Mouse (Mus musculus) thymus, adult 18-20 months (tissue): ENCODE measurements around the gene Vstm2a.

Experiments
- DNase-seq, 2 experiments: peaks; one replicate each; pipeline ENCODE4 v3.0.0; 2022; ENCODE audit warnings: mixed read lengths in 2 of 2

Gene Vstm2a

DNA sequence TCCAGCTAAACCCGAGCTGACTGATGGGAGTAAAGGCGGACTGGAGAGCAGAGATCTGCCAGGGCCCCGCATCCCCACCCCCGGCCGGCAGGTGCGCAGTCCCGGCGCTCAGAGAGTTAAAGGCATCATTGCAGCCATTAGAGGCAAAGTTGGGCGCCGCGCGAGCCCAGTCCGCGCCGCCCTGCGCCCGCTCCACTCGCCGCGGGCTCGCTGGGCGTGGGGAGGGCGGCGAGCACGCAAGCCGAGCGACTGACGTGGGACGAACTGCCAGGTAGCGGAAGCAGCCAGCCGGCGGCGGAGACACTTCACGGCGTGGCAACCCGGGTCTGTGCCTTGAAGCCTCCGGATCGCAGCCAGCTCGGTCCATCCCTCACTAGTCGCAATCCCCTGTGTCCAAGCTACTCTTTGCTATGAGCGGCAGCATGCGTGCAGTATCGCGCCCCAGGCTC lies at the start of gene Vstm2a:
Vstm2a (plus strand) TSS at position 252 of the 449 bp plus-strand sequence.
- no peak for DNase-seq

DNA sequence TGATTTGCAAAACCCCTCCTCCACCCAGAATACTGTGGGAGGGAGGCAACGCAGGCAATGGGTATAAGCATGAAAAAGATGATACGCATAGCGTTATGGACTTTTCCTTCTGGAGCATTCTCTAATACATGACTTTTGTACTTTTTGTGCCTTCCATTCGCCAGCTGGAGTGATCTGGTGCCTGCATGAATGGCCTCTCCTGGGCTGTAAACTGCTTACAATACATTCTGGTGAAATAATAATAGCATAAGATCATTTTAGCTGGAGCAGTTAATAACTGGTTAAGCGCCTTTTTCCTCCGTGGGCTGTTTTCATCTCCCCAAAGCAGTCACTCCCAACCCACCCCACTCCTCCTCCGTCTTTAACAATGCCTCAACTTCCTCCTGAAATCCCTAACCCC lies 513 bp upstream of the Vstm2a start:
- no peak for DNase-seq

DNA sequence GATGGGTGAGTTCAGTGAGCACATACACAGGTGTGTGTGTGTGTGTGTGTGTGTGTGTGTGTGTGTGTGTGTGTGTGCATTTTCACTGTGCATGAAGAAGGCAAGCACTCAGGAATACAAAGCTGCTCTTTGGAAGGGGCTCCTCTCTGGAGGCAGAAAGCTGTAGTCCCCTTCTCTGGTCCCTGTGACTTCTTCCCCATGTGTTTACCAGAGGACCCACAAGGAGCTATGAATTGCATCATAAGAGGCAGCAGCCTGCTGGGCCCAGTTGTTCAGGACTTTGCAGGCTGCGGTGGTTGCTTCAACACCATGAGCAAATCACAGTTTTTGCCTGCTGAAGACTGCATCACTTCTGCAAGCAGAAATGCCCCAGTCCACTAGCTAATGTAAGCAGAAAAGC lies 776 bp downstream of the Vstm2a start:
- no peak for DNase-seq

DNA sequence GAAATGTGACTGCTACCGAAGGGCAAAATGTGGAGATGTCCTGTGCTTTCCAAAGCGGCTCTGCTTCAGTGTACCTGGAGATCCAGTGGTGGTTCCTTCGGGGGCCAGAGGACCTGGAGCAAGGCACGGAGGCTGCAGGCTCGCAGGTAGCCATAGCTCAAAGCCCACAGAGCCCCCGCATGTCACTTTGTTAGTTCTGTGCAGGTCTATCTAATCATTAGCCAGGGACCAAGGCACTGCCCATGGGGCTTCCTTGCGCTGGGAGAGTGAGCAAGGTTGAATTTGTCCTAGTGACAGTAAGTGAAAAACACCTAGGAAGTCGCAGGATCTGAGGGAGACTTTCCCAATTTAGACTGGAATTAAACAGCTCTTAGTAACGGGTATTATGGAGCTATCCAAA lies 2.4 kb downstream of the Vstm2a start:
- no peak for DNase-seq

DNA sequence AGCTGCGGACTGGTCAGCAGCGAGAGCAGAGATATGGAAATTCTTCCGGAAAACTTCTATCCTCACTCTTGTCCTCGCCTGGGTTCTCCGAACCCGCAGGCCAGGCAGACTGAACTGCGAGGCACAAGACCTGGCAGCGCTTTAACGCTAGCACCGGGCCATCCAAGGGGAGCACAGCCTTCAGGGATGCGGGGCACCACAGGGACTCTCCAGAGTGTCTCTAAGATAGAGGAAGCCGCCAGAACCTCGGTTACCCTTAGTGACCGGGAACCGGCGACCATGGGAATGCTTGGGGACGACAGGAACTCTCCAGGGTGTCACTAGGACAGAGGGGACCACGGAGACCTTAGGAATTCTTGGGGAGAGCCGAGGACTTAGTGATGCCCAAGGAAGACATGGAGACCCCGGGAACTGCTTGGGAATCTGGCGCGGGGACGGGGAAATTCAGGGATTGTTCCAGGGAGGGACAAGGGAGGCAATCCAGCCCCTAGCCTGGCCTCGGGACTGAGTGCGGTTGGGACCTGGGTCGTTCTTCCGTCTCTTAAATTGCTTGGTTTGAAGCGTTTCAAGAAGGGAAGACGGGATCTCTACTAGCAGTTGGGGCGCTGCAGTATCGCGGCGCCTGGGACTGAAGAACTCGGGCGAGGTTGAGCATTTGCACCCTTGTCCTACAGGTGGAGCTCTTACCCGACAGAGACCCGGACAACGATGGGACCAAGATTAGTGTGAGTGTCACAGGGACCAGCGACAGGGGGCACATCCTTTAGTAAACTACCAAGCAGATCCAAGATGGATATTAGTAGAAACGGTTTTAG lies 3.4 kb downstream of the Vstm2a start:
- no peak for DNase-seq

DNA sequence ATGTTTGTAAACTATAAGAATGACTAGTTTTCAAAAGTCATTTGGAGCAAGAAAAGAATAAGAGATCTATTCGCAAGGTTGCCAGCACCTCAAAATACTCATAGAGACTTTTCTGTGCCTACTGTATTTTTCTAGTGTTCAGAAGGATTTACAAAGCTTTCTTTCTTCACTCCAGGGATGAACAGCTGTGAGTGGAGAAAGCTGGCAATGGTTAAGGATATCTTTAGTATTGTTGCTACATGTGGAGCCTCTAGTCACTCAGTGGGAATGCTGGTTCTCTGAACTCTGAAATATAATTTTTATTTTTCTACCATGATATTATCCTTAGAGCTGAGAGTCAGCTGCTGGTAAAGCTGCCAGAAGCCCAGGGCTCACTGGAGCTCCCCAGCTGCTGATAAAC lies 10.9 kb downstream of the Vstm2a start:
- no peak for DNase-seq

DNA sequence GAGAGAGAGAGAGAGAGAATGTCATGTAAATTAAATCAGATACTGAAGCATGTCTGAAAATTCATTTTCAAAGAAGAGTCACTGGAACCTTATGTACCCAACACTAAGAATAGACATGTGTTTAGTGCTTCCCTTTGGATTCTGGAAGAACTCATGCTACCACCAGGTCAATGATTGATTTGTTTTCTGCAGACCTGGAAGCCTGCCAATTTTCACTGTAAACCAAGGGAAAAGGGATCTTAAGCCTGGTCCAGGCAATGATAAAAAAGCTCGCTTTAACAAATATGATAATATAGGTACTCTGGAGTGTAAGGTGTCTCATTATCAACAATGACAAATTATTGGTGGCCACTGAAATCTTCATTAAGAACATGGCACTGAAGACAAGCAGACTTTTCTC lies 32.9 kb downstream of the Vstm2a start:
- DNase-seq, result no peak

DNA sequence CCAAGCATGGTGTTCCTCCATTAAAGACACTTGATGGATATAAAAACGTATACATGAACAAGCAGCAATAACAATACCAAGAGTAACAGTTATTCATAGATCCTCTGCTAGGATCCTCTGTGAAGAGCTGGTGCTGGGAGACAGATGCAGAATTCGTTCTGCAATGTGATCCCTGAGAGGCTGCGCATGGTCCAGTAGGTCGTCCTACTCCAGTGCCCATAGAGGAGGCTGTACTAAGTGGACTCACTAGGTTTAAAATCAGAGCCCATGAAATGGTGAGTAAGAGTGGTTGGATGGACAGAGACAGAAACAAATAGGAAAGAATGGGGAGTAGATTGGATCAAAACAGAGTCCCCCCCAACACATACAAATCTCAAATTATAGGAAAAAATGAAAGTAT lies 35.4 kb downstream of the Vstm2a start:
- DNase-seq, result no peak

DNA sequence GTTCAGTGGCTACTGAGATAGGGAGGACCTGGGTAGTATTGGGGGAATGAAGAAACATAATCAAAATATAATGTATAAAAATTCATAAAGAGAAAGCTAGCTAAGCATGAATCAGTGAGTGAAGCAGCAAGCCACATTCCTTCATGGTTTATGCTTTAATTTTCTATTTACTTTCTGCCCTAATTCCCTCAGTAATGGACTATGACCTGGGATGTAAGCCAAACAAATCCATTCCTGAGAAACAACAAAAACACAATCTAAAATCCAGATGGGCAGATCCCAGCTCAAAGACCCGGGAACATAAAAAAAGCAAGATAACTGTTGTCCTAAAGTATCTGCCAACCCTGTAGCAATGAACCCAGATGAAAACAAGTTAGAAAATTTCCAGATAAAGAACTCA lies 39.0 kb downstream of the Vstm2a start:
- no peak for DNase-seq

DNA sequence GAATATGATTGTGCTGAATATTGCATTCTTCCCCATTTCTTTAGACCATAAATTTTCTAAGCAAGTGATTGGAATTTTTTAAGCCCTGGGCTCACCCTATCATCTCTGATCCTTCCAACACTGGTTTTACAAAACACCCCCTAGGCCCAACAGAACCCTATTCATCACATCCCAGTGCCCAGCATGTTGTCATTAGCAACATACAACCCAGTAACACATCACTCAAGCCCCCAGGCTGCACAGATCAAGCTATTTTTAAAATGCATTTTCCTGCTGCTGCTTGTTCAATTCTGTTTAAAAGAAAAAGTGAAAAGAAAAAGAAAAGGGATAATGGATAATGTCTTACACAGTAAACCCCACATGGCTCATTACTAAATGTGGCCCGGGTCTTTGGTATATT lies 42.0 kb downstream of the Vstm2a start:
- DNase-seq, result no peak

DNA sequence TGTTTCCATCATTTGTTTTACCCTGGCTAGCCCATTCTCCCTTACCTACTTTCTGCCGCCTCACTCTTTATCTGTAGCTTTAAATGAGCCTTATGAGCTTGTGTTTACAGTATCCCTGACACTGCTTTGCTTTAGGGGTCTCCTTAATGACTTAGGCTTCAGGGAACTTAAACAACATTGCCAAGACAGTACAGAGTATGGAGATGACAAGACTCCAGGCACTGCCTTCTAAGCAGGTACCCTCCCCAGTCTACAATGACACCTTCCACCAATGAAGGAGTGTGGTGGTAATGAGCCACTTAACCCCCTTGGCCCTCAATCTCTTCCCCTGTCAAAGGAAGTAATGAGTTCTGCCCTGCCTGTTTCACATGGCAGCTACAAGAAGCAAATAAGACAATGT lies 42.4 kb downstream of the Vstm2a start:
- DNase-seq, result no peak

DNA sequence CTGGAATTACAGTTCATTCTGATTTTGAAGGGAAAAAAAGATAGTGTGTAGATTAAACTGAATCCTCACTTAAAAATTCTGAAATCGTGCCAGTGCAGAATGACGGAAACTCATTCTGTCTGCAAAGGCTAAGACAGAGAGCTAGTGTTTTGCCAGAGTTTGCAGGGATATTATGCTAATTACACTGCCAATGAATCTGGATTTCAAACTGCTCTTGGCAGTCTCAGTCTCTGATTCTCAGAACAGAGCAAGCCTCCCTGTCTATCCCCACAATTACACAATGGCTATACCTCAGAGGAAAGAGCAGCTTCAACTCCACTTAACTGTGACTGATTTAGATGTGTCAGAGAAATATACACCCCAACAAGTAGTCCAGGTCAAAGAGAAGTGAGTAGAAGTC lies 43.2 kb downstream of the Vstm2a start:
- no peak for DNase-seq

DNA sequence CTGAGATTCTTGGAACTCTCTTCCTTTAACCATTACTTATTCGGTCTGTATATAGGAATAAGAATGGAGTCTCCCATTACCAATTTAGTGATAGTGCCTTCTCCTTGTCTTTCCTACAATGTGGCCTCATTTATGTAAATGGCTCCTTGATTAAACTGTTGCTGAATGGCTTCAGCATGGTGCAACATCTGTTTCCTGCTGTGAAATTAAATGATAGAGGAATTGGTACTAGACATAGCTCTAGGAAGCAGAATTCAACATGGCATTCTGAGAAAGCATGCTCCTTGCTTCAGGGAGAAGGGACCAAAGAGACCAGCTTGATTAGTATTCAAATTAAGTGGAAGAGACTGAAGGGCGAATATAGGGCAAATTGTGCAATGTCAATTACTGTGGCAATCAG lies 57.6 kb downstream of the Vstm2a start:
- DNase-seq, result no peak

DNA sequence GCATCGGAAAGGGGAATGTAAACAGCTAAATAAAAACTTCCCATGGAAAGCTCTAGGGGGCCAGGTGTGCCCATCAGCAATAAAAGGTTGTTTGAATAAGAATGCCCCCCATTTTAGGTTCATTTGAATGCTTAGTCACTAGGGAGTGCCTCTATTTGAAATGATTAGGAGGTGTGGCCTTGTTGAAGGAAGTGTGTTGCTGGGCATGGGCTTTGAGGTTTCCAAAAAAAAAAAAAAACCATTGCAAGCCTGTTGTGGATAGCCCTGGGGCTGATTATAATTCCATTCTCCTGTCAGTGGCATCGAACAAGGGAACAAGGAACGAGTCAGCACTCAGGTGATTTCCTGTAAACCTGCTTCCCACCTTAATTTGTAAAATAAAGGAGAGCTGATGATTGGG lies 87.7 kb downstream of the Vstm2a start:
- DNase-seq, result no peak

DNA sequence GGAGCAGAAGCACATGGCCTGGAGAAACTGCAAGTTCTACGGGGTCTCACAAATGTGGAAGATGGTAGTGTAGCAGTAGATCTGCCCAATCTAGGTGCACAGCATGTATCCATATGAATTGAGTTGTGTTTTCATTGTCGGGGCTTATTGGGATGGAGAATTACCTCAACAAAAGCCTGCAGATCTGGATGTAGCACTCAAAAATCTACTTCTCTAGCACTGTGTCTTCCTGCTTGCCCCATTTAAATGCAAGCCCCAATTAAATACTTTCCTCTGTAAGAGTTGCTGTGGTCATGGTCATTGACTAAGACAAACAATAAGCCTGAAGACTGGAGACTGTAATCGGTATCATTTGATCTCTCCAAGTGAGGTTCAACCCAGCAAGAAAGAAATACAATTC lies 88.2 kb downstream of the Vstm2a start:
- no peak for DNase-seq

DNA sequence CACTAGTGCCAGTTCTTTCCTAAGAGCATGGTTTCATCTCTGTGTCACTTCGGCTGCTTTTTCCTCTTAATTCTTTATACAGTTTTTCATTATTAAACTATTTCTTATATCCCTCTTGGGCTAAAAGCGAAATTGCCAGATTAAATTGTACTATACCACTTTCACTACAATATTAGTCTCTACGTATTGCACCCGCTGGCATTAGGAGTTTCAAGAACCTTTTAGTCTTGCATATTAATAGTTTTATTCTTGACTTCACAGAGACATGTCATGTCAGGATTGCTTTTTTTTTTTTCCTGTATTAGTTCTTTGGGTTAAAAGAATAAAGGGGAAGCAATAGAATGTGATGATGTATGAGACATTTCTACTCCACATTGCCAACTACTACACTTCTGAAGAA lies 94.4 kb downstream of the Vstm2a start:
- no peak for DNase-seq

DNA sequence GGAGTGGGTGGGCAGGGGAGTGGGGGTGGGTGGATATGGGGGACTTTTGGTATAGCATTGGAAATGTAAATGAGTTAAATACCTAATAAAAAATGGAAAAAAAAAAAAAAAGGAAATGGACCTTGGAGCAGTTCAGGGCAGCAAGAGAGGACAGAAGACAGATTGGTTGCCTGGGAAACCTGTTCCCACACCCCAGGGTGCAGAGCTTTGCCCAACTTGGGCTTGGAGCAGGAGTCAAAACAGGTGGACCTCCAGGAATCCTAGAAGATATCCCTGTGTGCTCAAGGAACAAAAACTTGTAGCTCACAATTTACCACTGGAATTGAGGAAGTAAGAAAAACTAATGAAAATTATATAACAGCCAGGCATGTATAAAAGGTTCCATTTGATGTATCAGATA lies 96.8 kb downstream of the Vstm2a start:
- DNase-seq, result no peak

DNA sequence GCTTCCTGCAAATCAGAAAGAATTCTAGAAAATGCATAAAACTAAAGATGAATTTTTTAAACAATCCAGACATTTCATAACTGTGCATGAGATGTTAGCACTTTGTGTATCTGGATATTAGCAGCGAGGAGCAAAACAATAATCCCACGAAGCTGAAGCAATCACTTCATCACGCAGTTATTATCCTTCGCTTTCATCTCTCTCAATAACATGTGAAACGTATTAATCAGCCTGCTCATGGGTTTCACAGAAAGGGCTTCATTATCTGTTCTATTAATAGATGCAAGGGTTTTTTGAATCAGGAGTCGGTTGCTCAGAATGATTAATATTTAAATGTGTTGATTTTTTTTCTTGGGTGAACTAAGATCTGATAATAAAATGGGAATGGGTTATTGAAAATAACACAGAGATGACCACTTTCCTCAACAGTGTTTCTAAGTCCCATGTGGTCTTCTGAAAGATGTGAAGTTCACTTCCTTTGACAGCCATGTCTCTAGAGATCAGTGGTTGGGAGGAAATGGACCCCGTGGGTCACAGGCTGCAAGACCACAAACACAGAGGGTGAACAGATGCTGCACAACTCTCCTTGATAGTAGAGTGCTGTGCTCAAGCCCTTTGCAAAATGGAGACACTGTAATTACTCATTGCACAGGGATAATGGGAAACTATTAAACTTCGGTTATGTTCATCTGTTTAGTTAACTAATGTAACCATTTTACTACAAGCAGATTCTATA lies 109.5 kb downstream of the Vstm2a start:
- no peak for DNase-seq

DNA sequence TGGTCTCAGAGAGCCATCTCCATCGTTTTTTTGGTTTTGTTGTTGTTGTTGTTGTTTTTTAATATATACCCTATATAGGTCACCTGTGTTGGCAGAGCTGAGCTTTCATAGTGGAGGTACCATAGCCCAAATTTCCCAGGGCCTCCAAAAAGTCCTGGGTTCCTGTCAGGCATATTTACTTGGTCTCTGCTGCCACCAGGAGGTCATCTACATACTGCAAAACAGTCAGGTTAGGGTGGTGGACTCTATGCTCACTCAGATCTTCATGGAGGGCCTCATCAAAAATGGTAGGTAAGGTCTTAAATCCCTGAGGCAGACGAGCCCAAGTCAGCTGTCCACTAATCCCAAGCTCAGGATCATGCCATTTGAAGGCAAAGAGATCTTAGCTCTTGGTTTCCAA lies 146.1 kb downstream of the Vstm2a start:
- DNase-seq, result no peak

DNA sequence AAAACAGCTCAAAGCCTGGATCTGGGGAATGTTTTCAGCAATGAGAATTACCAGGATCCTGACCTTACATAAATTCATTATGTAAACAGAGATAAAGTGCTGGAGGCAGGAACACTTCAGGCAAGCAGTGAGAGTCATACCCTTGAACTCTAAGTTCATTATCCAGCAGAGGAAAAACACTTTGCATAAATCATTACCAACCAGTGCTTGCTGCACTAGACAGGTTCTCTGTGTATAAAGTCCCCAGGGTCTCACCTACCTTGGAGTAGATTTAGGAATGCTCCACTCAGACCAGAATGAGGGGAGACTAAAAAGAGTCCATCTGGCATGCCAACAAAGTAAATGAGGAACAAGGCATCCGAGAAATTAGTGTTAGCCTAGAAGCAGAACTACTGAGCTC lies 154.2 kb downstream of the Vstm2a start:
- DNase-seq, result no peak

DNA sequence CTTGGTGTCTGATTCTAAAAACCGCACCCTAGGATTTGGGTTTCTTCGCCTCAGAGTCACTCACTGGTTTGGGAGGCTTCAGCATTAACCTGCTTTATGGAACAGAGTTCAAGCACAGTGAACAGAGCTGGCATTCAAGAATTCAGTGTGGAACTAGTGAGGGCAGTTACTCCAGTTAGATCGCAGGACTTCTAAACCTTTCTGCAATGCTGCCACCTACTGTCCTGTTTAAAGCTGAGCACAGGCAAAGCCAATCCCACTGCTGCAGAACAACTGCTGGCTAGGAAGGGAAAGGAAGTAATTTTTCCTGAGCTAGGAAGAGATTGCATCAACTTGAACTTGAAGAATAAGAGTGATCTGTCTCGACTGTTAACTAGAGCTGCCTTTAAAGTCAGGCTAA lies 155.1 kb downstream of the Vstm2a start:
- no peak for DNase-seq

DNA sequence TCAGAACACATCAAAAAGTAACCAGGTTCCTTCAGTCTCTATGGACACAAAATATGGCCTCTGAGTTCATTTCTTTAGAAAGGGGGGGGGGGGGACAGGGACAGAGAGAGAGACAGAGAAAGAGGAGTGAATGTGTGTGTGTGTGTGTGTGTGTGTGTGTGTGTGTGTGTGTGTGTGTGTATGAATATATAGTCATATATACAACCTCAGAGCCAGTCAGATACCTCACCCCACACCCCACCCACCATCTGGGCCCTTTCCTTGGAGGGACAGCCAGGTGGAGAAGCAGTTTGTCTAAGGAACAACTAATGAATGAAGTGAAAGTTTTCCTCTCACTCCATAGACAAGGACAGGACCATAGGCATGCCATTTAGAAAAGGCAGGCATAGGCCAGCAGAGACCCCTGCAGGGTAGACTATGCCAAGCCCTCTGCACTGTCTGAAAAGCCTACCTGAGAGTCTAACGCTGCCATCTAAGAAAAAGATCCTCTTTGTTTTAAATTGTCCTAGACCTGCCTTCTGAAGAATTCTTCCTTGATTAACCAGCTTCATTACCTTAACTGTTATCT lies 155.6 kb downstream of the Vstm2a start:
- DNase-seq, result no peak

DNA sequence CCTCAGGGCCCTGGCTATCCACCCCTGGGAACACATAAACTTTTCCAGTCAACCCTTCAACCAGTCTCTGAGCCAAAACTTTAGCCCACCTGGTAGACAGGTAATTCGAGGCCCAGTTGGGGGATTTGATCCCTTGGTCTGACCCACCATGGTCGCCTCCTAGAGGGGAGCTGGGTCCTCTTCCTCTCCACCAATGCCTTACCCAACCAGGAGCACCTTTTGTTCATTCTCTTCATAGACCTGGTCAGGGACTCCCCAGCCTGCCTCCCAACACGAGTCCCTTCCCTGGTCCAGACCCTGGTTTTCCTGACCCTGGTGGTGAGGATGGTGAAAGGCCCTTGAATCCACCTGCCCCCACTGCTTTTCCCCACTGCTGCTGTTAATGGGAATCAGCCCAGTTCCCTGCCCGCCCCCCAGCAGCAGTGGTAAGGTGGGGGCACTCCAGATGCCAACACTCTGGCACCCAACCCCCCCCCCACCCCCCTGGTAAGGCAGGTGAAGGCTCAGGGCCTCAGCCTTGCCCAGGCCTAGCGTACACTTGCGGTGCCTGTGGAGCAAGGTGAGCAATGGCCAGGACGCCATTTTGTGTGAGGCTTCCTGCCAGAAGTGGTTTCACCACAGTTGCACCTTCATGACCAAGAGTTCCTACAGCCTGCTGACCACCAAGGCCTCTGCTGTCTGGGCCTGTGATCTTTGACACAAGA lies 182.2 kb downstream of the Vstm2a start:
- no peak for DNase-seq
